Mouse (Mus musculus) 3T3-L1 (cell line): ENCODE measurements around the gene Usp11.
"Not testable (repeated sequence)": the region's sequence is repeated elsewhere in the genome, so short reads cannot be mapped to it uniquely, and the experiment has no call there.

Experiments used
- DNase-seq: peaks from one replicate; pipeline ENCODE4 v3.0.0-alpha.2; 2015; ENCODE audit warnings: low read depth, low spot score

Usp11 gene

DNA sequence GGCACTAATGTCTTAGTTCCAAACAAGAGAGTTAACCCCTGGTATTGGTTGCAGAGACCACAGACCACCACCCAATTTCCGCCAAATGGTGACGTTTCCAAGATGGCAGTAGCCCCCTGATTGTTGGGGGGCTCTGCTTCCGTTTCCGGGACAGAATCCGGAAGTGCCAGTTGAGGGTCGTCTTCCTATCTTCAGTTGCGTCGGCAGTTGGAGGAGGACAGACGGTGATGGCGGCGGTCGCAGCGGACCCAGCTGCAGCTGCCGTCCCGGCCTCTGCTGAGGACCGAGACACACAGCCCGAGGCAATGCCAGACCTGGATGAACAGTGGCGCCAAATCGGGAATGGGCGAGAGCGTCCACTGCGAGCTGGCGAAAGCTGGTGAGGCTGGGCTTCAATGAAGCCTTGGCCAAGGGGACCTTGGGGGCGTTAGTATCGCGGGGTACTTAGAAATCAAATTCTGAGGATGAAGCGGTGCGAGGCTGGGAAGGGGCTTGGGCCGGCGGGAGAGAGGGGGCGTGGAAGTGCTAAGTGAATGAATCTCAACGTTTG is at the start of gene Usp11:
Gene Usp11, plus strand, starts transcription at position 166 of the 550 bp plus-strand sequence.
- no peak for DNase-seq

- peak; percentile 7 for DNase-seq
Observed at GRCm38 (mm10) chrX:20657593-20657992, 46.1 kb upstream of the Usp11 start.

DNA sequence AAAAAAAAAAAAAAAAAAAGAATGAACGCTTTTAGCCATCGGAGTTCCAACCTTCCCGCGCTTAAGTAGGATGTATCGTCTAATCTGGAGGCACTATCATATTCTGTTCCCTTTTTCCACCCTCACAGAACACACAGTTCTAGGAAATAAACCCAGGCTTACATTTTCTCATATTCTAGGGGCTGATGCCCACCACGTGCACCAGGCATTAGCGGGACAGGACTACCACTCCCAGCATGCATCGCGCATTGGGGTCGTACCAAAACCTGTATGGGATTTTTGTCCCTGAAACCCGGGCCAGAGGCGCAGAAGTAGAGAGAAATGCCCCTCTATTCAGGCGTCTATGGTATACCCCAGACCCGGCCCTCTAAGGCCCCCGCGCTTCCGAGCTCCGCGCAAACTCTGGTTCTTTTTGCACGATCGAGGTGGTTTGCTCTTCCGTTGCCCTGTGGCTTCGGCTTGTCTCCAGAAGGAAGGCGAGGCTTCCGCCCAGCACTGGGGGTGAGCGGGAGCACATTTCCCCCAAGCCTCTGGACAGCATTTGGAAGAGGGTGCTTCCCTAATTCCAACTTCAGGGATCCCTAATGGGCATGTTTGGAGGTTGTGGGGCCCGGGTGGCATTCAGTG is 45.6 kb upstream of the Usp11 start, which contains the start of gene Uba1:
Gene Uba1, plus strand, starts transcription at position 301 of the 627 bp plus-strand sequence.
- peak; percentile 92 for DNase-seq

- peak; percentile 34 for DNase-seq
Observed at GRCm38 (mm10) chrX:20658891-20659406, 44.8 kb upstream of the Usp11 start.

DNA sequence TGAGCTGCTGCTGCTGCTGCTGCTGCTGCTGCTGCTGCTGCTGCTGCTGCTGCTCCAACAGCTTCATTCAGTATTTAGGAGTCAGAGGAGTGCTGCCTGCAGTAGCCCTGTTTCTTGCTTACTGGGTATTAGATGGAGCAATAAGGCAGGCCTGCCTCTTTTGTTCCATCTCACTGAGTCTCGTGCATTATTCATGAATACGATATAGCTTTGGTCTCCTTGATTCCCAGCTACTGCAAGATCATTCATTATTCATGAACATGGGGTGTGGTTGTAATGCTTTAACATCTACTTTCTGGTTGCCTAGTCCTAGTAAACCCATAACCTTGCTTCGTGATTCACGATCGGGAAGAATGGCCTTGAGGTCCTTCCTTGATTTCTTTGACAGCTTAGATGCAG is 41.4 kb upstream of the Usp11 start:
- DNase-seq = no peak

DNA sequence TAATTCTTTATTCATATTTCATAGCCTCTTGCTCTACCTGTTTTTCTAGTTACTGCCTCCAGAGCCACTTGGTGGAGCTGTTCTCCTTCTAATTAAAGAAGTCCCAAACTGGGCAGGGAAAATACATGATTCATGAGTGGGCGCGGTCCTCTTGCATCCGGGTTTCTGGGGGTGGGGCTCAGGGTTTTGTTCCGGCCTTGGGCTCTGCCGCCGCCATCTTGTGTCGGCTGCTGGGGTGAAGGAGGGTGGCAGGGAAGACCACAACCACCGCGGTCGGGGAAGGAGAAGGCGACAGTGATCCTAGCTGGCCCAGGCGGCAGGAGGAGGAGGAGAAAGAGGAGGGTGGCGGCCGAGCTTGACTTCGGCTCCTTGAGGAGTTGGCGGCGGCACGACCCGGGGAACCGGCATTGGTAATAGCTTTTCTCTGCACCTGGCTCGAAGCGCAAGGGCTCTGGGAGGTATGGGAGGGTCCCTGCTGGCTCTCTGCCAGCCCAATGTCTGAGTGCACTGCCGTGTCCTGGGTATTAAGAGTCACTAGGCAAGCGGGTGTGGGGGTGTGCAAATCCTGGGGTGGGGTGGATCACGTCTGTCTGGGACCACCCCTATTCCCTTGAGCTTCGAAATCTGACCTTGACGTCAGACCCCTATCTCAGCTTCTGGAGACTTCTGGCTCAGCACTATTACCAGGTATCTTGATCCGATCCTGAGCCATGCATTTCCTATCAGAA is 40.8 kb upstream of the Usp11 start:
- peak; percentile 95 for DNase-seq

- no peak for DNase-seq
Observed at GRCm38 (mm10) chrX:20663444-20663790, 40.3 kb upstream of the Usp11 start.

DNA sequence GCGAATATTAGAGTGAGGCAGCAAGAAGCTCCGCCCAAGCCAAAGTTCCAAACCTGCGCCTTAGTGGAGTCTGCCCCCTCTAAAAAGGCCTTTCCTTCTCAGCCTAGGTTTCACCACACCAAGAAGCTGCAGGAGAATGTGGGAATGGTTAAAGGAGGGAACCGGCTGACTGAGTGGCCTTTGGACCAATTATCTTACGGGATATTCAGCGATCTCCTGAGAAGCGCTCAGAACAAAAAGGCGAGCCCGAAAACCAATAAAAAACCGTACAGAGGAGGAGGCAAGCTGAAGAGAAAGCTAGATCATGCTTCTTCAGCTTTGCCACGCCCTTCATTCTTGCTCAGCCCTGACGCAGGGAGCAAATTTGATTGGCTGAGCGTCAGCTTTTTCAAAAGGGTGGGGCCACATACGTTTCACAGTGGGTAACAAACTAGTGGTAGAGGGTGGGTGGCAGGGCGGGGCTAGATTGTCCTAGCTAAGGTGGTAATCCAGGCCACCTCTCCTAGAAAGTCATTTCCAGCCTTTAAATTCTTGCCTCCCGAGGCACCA is 16.1 kb upstream of the Usp11 start, which contains the start of gene Cdk16:
Gene Cdk16, plus strand, starts transcription at position 436 of the 549 bp plus-strand sequence.
- DNase-seq = peak; percentile 97

- DNase-seq = peak; percentile 78
Observed at GRCm38 (mm10) chrX:20688068-20688547, 15.6 kb upstream of the Usp11 start.

DNA sequence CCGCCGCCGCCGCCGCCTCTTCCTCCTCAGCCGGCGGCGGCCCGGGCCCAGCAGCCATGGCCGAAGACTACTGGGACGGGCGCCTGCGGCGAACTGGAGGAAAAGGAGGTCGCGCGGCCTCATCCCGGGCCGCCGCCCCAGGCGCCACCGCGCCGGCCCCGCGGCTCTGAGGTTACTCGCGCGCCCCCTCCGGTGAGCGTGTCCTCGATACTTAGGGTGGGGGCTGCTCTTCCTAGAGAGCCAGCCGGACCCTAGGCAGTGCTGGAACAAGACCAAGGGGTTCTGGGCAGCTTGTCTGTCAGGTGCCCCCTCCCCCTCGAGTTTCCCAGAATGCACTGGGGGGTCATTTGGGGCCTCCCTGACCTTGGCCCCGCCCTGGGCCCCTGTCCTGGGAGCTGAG is 15.1 kb upstream of the Usp11 start:
- peak; percentile 66 for DNase-seq

GRCm38 (mm10) chrX:20691566-20691965 is 12.1 kb upstream of the Usp11 start:
- DNase-seq = no peak

DNA sequence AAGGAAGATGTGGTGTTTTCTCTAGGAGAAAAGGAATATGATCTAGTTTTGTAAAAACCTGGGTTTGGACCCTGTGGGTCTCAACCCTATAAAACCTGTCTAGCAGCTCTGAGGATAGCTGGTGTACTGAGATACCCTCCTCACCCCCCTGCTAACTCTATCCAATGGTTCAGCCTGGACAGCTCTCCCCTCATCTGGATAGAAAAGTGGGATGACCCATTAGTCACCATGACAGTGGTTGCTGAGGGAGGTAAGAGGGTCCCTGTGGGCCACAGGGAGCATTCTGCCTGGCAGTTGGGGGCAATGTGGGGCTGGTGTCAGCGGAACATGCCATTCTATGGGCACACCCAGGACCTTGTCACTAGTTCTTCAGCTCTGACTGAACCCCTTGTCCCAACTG is 11.1 kb upstream of the Usp11 start:
- no peak for DNase-seq

DNA sequence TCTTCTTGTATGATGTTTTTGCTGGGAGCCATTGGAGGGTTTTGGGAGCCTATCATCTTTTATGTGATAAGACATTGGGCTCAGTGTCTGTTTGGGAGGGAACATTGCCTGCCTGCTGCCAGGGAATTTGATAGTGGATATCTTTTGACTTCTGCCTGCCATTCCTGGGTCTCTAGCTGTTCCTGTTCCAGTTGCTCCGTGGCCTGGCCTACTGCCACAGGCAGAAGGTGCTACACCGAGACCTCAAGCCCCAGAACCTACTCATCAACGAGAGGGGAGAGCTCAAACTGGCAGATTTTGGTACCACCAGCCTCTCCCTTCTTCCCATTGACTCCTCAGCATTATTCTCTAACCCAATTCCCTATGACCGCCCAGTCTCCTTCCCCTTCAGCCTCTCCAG is 7.9 kb upstream of the Usp11 start:
- DNase-seq = no peak

DNA sequence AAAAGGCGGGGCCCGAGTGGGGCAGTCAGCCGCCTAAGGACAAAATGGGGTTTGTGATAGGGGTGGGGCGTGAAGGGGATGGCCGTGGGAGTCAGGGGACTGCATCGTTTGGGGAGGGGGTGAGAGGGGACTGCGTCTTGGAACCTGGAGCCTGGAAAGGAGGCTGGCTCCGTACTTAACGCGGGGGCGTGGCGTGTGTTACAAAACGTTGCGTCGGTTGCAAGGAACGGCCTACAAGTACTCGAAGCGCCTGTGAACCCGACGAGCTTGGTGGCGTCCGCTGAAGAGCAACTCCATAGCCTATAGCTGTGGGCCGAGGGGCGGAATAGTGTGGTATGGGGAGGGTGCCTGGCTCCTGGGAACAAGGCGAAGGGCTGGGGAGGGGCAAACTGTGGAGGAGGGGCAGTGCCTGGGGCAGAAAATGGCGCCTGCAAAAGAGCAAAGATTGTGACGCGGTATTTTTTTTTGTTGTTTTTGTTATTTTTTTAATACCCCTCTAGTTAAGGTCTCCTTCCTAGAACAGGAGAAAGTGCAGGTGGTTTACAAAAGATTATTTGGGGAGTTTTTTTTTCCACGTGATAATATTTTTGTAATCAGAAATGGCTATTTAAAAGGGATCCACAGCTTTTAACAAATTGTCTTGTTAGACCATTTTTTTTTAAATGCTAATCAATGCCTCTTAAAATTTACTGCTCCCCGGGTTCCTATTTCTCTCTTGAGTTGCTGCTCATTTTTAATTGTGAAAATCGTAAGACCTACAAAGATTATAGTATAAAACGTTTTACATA is 783 bp downstream of the Usp11 start:
- DNase-seq = peak; percentile 94

DNA sequence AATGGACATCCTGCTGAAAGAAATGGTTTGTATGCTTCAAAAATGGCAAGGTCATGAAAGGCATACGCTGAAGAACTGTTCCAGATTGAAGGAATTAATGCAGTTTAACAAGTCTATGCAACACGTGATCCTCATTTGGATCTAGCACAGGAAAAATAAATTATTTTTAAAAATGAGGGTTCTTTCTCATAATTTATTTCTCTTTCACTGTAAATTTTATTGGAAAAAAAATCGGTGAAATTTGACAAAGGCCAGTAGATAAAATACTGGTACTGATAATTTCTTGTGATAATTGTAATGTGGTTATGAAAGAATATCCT is 1.3 kb downstream of the Usp11 start:
- no peak for DNase-seq

DNA sequence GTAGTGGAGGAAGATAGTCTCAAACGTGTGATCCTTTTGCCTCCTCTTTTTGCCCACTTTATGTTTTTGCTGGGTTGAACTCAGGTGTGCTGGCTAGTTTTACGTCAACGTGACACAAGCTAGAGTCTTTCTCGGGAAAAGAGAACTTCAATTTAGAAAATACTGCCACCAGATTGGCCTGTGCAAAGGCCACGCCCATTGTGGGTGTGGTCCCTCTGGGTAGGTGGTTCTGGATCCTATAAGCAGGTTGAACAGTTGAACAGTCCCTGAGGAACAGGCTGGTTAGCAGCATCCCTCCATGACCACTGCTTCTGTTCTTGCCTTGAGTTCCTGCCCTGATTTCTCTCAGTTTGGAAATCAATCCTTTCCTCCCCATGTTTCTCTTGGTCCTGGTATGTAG is 25.0 kb downstream of the Usp11 start:
- DNase-seq = no peak

GRCm38 (mm10) chrX:20730048-20730447 is 26.3 kb downstream of the Usp11 start:
- DNase-seq = not testable (repeated sequence)

DNA sequence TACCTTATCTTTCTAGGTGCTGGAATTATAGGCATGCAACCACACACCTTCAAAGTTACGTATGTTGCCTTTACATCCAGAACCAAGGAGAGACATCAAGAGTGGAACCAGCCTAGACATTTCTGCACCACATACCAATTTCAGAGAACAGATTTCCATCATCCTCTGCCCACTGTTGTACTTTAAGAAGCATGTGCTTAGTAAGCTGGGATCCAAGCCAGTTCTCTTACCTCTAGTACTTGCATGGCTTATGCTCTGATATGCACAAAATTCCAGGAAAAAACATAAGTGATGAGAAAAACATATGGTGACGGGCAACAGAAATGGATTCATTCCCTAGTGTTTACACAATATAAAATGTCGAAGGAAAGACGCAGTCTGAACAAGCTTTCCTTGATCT is 32.8 kb downstream of the Usp11 start:
- no peak for DNase-seq

DNA sequence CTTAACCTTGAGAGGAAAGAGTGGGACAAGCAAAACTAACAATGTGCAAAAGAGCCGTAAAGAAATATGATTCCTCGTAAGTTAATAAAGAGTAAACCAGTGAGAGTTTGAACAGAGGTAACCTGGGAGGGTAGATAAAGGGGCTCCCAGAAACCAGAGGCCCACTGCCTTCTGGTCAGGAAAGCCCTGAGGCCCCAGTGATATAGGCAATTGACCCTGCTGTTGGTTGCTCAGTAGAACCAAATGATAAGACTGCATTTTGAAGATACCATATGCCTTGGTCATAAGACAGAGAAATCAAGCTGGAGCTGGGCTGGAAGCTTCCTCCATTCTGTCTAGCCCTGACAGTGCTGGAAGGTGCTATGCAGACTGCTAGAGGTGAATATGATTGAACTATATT is 45.1 kb downstream of the Usp11 start:
- DNase-seq = no peak

DNA sequence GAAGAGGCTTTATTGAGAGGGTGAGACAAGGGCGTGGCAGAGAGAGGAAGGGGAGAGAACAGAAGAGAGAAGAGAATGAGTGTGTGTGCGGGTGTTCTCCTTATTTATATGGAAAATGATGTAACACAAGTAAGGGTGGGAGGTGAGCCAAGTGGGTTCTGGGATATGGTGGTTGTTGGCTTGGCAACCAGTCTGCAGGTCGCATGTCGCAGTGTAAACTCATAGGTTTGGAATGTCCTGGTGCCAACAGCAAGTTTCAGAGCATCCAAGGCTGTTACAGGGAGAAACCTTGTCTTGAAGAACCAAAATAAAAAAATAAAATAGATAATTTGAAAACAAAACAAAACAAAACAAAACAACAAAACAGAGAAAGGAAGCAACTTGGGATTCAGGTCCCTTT is 57.5 kb downstream of the Usp11 start:
- peak; percentile 70 for DNase-seq
